ENCODE assay signal across 19 mouse cellular contexts in genomic region chr19:57014808-57015207, GRCm38 (mm10). TPM values are rescaled to one million over a fixed set of nuclear protein-coding genes. Genes with fewer than 3 reads are reported as not detected.
DNase-seq lines count a peak whose midpoint lies in the region; ATAC-seq and TF ChIP-seq lines count a peak whose summit lies in the region.
"Had no signal": no experiment of that assay in that cellular context is flagged by ENCODE, and none has a peak within 500 bp of the region (broad histone marks: within the 10 kb centered on the region; RNA-seq: fewer than 3 reads in every experiment).

No protein-coding gene starts in this region.

- H3K27me3 ChIP-seq in stomach, postnatal 0 days (ENCODE audit: control insufficient read depth, insufficient read depth, low read length), result no peaks in the 10 kb centered on the region
- no peaks in the 10 kb centered on the region for H3K27me3 ChIP-seq in intestine, embryonic 15.5 days (replicated peaks)

- 72% methylated on average over 3 of the region's 3 CpGs for whole genome bisulfite sequencing in stomach, postnatal 0 days
- 92% methylated on average over 3 of the region's 3 CpGs for WGBS in intestine, embryonic 15.5 days

- H3K36me3 ChIP-seq in stomach, postnatal 0 days (ENCODE audit: control insufficient read depth, insufficient read depth, low read length), result no peaks in the 10 kb centered on the region
- no peaks in the 10 kb centered on the region for H3K36me3 ChIP-seq in intestine, embryonic 15.5 days
- H3K36me3 ChIP-seq: embryonic facial prominence, embryonic 13.5 days; forebrain, embryonic 10.5 days; heart, embryonic 12.5 days; liver, embryonic 12.5 days; midbrain, embryonic 13.5 days had no signal

- TF ChIP-seq CTCF in gastrocnemius, adult 2 months (IDR thresholded peaks at IDR 0.05), result no peak
- TF ChIP-seq CTCF in stomach, postnatal 0 days (IDR thresholded peaks at IDR 0.05; ENCODE audit: low read depth), result no peak

- no peak for TF ChIP-seq EP300 in stomach, postnatal 0 days (optimal IDR thresholded peaks at IDR 0.05)

- H3K4me3 ChIP-seq in gastrocnemius, adult 2 months, result no peak overlapping the region
- no peak overlapping the region for H3K4me3 ChIP-seq in stomach, postnatal 0 days (ENCODE audit: low read depth, low read length)
- H3K4me3 ChIP-seq in intestine, embryonic 15.5 days (replicated peaks), result no peak overlapping the region
- H3K4me3 ChIP-seq: embryonic facial prominence, embryonic 13.5 days; forebrain, embryonic 10.5 days; heart, embryonic 12.5 days; liver, embryonic 12.5 days; midbrain, embryonic 13.5 days had no signal

- no peak overlapping the region for H3K4me2 ChIP-seq in stomach, postnatal 0 days (replicated peaks; ENCODE audit: low read depth)
- no peak overlapping the region for H3K4me2 ChIP-seq in intestine, embryonic 15.5 days (replicated peaks)
- H3K4me2 ChIP-seq: embryonic facial prominence, embryonic 13.5 days; heart, embryonic 12.5 days; liver, embryonic 12.5 days; midbrain, embryonic 13.5 days had no signal

- H3K9ac ChIP-seq in stomach, postnatal 0 days (ENCODE audit: low read length), result no peak overlapping the region
- H3K9ac ChIP-seq in intestine, embryonic 15.5 days, result no peak overlapping the region
- H3K9ac ChIP-seq: embryonic facial prominence, embryonic 13.5 days; heart, embryonic 12.5 days; liver, embryonic 12.5 days; midbrain, embryonic 13.5 days had no signal

- H3K9me3 ChIP-seq in stomach, postnatal 0 days (ENCODE audit: control insufficient read depth, low read length), result no peaks in the 10 kb centered on the region
- no peaks in the 10 kb centered on the region for H3K9me3 ChIP-seq in intestine, embryonic 15.5 days
- H3K9me3 ChIP-seq: embryonic facial prominence, embryonic 13.5 days; forebrain, embryonic 10.5 days; heart, embryonic 12.5 days; liver, embryonic 12.5 days; midbrain, embryonic 13.5 days had no signal

- intact Hi-C loops in gastrocnemius, adult 2 months (cut with DNase I), result no loop called here

- peaks cover 3% of the 10 kb centered on the region; the same call in 1 of the 2 replicates for H3K4me1 ChIP-seq in stomach, postnatal 0 days (replicated peaks; ENCODE audit: control insufficient read depth, insufficient read depth)
- H3K4me1 ChIP-seq in intestine, embryonic 15.5 days (replicated peaks), result peaks cover 5% of the 10 kb centered on the region

- peak; percentile 78 for ATAC-seq in stomach, postnatal 0 days (ENCODE audit: low FRiP score, low TSS enrichment)
- ATAC-seq in intestine, embryonic 15.5 days, result no peak
- ATAC-seq: liver, embryonic 12.5 days; midbrain, embryonic 13.5 days had no signal

- 0 out of 2 replicates have a peak overlapping the region, but pooled peaks have one; percentile 3 for H3K27ac ChIP-seq in gastrocnemius, adult 2 months
- no peak overlapping the region for H3K27ac ChIP-seq in stomach, postnatal 0 days (replicated peaks)
- H3K27ac ChIP-seq in intestine, embryonic 15.5 days, result no peak overlapping the region
- H3K27ac ChIP-seq: embryonic facial prominence, embryonic 13.5 days; forebrain, embryonic 10.5 days; liver, embryonic 12.5 days; midbrain, embryonic 13.5 days had no signal

- DNase-seq in adrenal gland, adult 2 months, result peak; percentile 52
- DNase-seq in adrenal gland, adult 18-20 months (ENCODE audit: low spot score in 2 of 2), result no peak
- peak; percentile 10 to 26 for DNase-seq in spleen, postnatal 36 days (ENCODE audit: low spot score in 2 of 2)
- no peak for DNase-seq in spleen, postnatal 10 days (ENCODE audit: low spot score in 2 of 2)
- peak; percentile 77 for DNase-seq in gastrocnemius, adult 2 months
- peak; percentile 59 for DNase-seq in stomach, postnatal 0 days (ENCODE audit: low spot score)
- DNase-seq in testis, postnatal 10 days (ENCODE audit: low spot score), result no peak
- DNase-seq: cerebellum, adult 18-20 months; heart, postnatal 4 days; kidney, postnatal 14 days; left cerebral cortex, postnatal 4 days; thymus, adult 18-20 months had no signal

RNA-seq across cellular contexts. Expression of gene Afap1l2, which starts 6.8 kb away (rescaled TPM):
- total RNA-seq in adrenal gland, adult 2 months (2021), result 10 to 100 TPM; 22.7 to 29.7 TPM
- 4.5 and 5.6 TPM in 2 replicates for polyA plus RNA-seq in adrenal gland, adult 2 months (2012; rRNA removed)
- total RNA-seq in adrenal gland, adult 18-20 months (2021), result 10 to 100 TPM; 36.0 to 43.6 TPM
- total RNA-seq in gastrocnemius, adult 2 months (2021), result 1 to 10 TPM; 1.6 TPM
- 9.0 and 11.0 TPM in 2 replicates for polyA plus RNA-seq in stomach, postnatal 0 days (2015; fragmentation: Nextera tagmentation; extraction: Ambion mirVana)
- polyA plus RNA-seq in intestine, embryonic 15.5 days (2015; fragmentation: Nextera tagmentation; extraction: Ambion mirVana), result 18.3 and 18.4 TPM in 2 replicates
- total RNA-seq: common myeloid progenitor, adult 5-6 weeks had no signal

Comparison
In these comparisons a context has a peak if more than half of its experiments do, and no peak if none do; other contexts are left out.
1. DNase-seq: peak in adrenal gland, adult 2 months (single experiment), spleen, postnatal 36 days (2 of 2), gastrocnemius, adult 2 months (single experiment) and stomach, postnatal 0 days (single experiment); none in adrenal gland, adult 18-20 months (0 of 2), spleen, postnatal 10 days (0 of 2) and testis, postnatal 10 days (single experiment).
2. RNA of gene Afap1l2, which starts 6.8 kb away (total RNA-seq): 36.0 to 43.6 TPM in adrenal gland, adult 18-20 months and 22.7 to 29.7 TPM in adrenal gland, adult 2 months; 1.6 TPM in gastrocnemius, adult 2 months; every median in the first group is over 4 times any median in the second.